Mouse (Mus musculus): Measurements from ENCODE around the gene Erich3. TPM values are rescaled to one million over a fixed set of nuclear protein-coding genes. Genes with fewer than 3 reads are reported as not detected.

Gene Erich3
- total and polyA plus RNA-seq, 3 experiments = 0.08 to 0.79 (median 0.46) TPM

GRCm38 (mm10) chr3:154682570-154682969, 18.9 kb downstream of the Erich3 start:
- DNase-seq = no peak

- DNase-seq = no peak
Measured at GRCm38 (mm10) chr3:154683667-154684066, 20.0 kb downstream of the Erich3 start.

GRCm38 (mm10) chr3:154690260-154690659, 26.6 kb downstream of the Erich3 start:
- no peak for DNase-seq

GRCm38 (mm10) chr3:154691897-154692571, 28.4 kb downstream of the Erich3 start:
- DNase-seq = peak; percentile 76

- no peak for DNase-seq
Measured at GRCm38 (mm10) chr3:154692572-154692922, 28.9 kb downstream of the Erich3 start.

GRCm38 (mm10) chr3:154693902-154694301, 30.2 kb downstream of the Erich3 start:
- DNase-seq = no peak

GRCm38 (mm10) chr3:154696611-154697010, 33.0 kb downstream of the Erich3 start:
- no peak for DNase-seq

GRCm38 (mm10) chr3:154698907-154699306, 35.2 kb downstream of the Erich3 start:
- no peak for DNase-seq

GRCm38 (mm10) chr3:154700296-154700695, 36.6 kb downstream of the Erich3 start:
- no peak for DNase-seq

- DNase-seq = no peak
Measured at GRCm38 (mm10) chr3:154700735-154701134, 37.1 kb downstream of the Erich3 start.

GRCm38 (mm10) chr3:154704755-154705154, 41.1 kb downstream of the Erich3 start:
- no peak for DNase-seq

GRCm38 (mm10) chr3:154708150-154708549, 44.5 kb downstream of the Erich3 start:
- no peak for DNase-seq

GRCm38 (mm10) chr3:154723198-154723597, 59.5 kb downstream of the Erich3 start:
- DNase-seq = peak; percentile 11

GRCm38 (mm10) chr3:154731431-154731830, 67.8 kb downstream of the Erich3 start:
- no peak for DNase-seq

GRCm38 (mm10) chr3:154741496-154741895, 77.8 kb downstream of the Erich3 start:
- no peak for DNase-seq

- no peak for DNase-seq
Measured at GRCm38 (mm10) chr3:154742927-154743326, 79.3 kb downstream of the Erich3 start.

GRCm38 (mm10) chr3:154744317-154744716, 80.7 kb downstream of the Erich3 start:
- DNase-seq = no peak

- no peak for DNase-seq
Measured at GRCm38 (mm10) chr3:154754505-154754904, 90.8 kb downstream of the Erich3 start.

GRCm38 (mm10) chr3:154755225-154755624, 91.6 kb downstream of the Erich3 start:
- no peak for DNase-seq

- no peak for DNase-seq
Measured at GRCm38 (mm10) chr3:154758089-154758488, 94.4 kb downstream of the Erich3 start.

- no peak for DNase-seq
Measured at GRCm38 (mm10) chr3:154761108-154761507, 97.4 kb downstream of the Erich3 start.

GRCm38 (mm10) chr3:154763374-154763773, 99.7 kb downstream of the Erich3 start:
- no peak for DNase-seq

- DNase-seq = no peak
Measured at GRCm38 (mm10) chr3:154764115-154764514, 100.5 kb downstream of the Erich3 start.

GRCm38 (mm10) chr3:154766321-154766720, 102.7 kb downstream of the Erich3 start:
- DNase-seq = no peak

Measured in adrenal gland, adult 2 months (tissue).